Mouse (Mus musculus): ENCODE measurements around the gene Foxe1. TPM values are rescaled to one million over a fixed set of nuclear protein-coding genes. Genes with fewer than 3 reads are reported as not detected.
A peak's percentile ranks its signal among the peaks of the same experiment; 100 is the strongest.

Gene Foxe1
- not detected for total RNA-seq (2022)

- no peak for DNase-seq
These were observed at the start of gene Foxe1 for GRCm38 (mm10) chr4:46343596-46344260. Gene Foxe1, plus strand, starts transcription at chr4:46343609.

- peak; percentile 86 for DNase-seq
These were observed 39.3 kb upstream of the Foxe1 start for GRCm38 (mm10) chr4:46304071-46304470.

- DNase-seq: peak; percentile 74
These were observed 38.5 kb upstream of the Foxe1 start for GRCm38 (mm10) chr4:46304757-46305384.

GRCm38 (mm10) chr4:46305436-46305835 is 38.0 kb upstream of the Foxe1 start:
- no peak for DNase-seq

- peak; percentile 80 for DNase-seq
These were observed 36.1 kb upstream of the Foxe1 start for GRCm38 (mm10) chr4:46307341-46307740.

- no peak for DNase-seq
These were observed 35.5 kb upstream of the Foxe1 start for GRCm38 (mm10) chr4:46307869-46308268.

- no peak for DNase-seq
These were observed 31.8 kb upstream of the Foxe1 start for GRCm38 (mm10) chr4:46311631-46312030.

GRCm38 (mm10) chr4:46321730-46322389 is 21.5 kb upstream of the Foxe1 start:
- no peak for DNase-seq

- no peak for DNase-seq
These were observed 20.7 kb upstream of the Foxe1 start for GRCm38 (mm10) chr4:46322715-46323114.

- no peak for DNase-seq
These were observed 14.5 kb upstream of the Foxe1 start for GRCm38 (mm10) chr4:46328906-46329305.

GRCm38 (mm10) chr4:46335846-46336245 is 7.6 kb upstream of the Foxe1 start:
- DNase-seq: no peak

- DNase-seq: no peak
These were observed 5.4 kb upstream of the Foxe1 start for GRCm38 (mm10) chr4:46337990-46338389.

- no peak for DNase-seq
These were observed 4.4 kb upstream of the Foxe1 start for GRCm38 (mm10) chr4:46339026-46339425.

GRCm38 (mm10) chr4:46339584-46339983 is 3.8 kb upstream of the Foxe1 start:
- peak; percentile 13 for DNase-seq

- no peak for DNase-seq
These were observed 1.4 kb upstream of the Foxe1 start for GRCm38 (mm10) chr4:46341831-46342680.

- DNase-seq: no peak
These were observed 610 bp upstream of the Foxe1 start for GRCm38 (mm10) chr4:46342711-46343286.

GRCm38 (mm10) chr4:46344288-46344687 is 879 bp downstream of the Foxe1 start:
- no peak for DNase-seq

GRCm38 (mm10) chr4:46345056-46345772 is 1.8 kb downstream of the Foxe1 start:
- DNase-seq: no peak

- no peak for DNase-seq
These were observed 2.3 kb downstream of the Foxe1 start for GRCm38 (mm10) chr4:46345773-46346100.

GRCm38 (mm10) chr4:46346221-46346620 is 2.8 kb downstream of the Foxe1 start:
- no peak for DNase-seq

GRCm38 (mm10) chr4:46347141-46347540 is 3.7 kb downstream of the Foxe1 start:
- DNase-seq: no peak
